Mouse (Mus musculus) erythroblast, embryonic 14.5 days (primary cell): ENCODE data around the gene Gbp2.

Source experiments
- GATA1 ChIP-seq: IDR thresholded peaks from 2 replicates; pipeline ENCODE4 v1.6.1; 2012; ENCODE audit warnings: low read length, inconsistent platforms, mixed read lengths
- TAL1 ChIP-seq: IDR thresholded peaks from 3 replicates; pipeline ENCODE4 v1.6.1; 2012; ENCODE audit warnings: low read length, inconsistent platforms, mixed read lengths

DNA sequence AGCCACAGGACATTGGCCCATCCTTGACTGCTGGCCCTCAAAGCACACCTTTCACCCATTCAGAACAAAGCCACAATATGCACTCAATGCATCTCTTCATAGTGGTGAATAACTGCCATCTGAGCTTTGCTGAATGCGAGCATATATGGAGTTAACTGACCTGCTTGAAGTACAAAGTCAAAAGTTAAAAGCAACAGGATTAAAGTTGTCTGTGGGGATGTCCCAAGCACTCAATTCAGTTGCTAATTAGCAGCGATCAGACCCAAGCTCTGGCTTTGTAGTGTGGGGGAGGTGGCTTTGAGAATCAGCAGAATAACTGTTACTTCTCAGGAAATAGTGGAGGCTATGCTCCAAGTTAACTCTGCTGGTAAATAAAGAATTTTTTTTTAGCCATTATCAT, 29.8 kb downstream of the Gbp2 start:
- TF ChIP-seq GATA1 (no peak), TAL1 (no peak)
